Mouse (Mus musculus) heart, adult 8-10 months (tissue): ENCODE results near the gene Snx29. TPM values are rescaled to one million over a fixed set of nuclear protein-coding genes. Genes with fewer than 3 reads are reported as not detected.

Source experiments
- DNase-seq: peaks from one replicate; pipeline ENCODE4 v3.0.0; 2022; ENCODE audit warnings: low spot score
- total RNA-seq, 4 experiments: library from RNA; stranded (reverse); gene quantifications; 2 replicates each; pipeline ENCODE4 v1.2.4; 2022

Snx29 gene
- total RNA-seq, 4 experiments from 2014 or later, result 9.4 to 12.3 (median 10.8) TPM

- no peak for DNase-seq
These were observed 405.4 kb downstream of the Snx29 start for GRCm38 (mm10) chr16:11728131-11728530.

GRCm38 (mm10) chr16:11728627-11729026, 405.9 kb downstream of the Snx29 start:
- no peak for DNase-seq

GRCm38 (mm10) chr16:11729111-11729510, 406.4 kb downstream of the Snx29 start:
- DNase-seq, result no peak

DNA sequence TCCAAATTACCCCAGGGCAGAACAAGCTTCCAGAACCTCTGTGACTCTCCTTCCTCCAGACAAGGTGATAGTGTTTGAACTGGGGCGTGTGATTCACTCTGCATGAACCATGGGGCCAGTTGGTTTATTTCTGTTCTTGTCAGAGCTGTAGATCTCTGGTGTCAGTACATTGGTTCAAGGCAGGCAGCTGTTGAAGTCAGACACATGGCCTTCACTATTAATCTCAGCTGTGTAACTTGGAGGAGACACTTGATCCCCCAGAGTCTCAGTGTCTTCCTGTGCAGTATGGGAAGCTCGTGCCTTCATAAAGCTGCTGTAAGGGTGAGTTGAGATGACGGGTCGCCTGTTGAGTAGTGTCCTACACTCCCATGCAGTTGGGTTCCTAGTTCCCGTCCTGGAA, 407.1 kb downstream of the Snx29 start:
- DNase-seq, result no peak

GRCm38 (mm10) chr16:11731014-11731535, 408.4 kb downstream of the Snx29 start:
- no peak for DNase-seq

GRCm38 (mm10) chr16:11738341-11738740, 415.6 kb downstream of the Snx29 start:
- DNase-seq, result no peak

GRCm38 (mm10) chr16:11741951-11742350, 419.2 kb downstream of the Snx29 start:
- no peak for DNase-seq

- DNase-seq, result no peak
These were observed 419.6 kb downstream of the Snx29 start for GRCm38 (mm10) chr16:11742351-11742750.

GRCm38 (mm10) chr16:11743013-11743412, 420.3 kb downstream of the Snx29 start:
- DNase-seq, result no peak

DNA sequence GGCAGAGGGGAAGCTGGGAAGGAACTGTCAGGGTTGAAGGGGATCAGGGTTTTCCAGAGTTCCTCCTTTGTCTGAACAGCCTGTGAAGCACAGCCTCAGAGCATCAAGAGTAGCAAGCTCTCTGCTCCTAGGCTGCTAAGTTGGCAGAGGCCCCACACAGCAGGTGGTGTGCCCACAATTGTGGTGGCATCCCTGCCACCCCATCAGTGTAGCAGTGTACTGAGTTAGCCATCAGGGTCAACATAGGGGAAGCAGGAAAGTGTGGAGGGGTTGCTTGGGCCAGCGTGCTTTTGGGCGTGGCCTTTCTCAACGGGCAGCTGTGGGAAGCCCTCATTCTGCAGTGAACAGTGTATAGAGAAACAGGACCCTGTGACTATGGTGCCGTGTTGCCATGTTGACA, 421.0 kb downstream of the Snx29 start:
- no peak for DNase-seq

GRCm38 (mm10) chr16:11746036-11746435, 423.3 kb downstream of the Snx29 start:
- no peak for DNase-seq

GRCm38 (mm10) chr16:11747867-11748266, 425.2 kb downstream of the Snx29 start:
- no peak for DNase-seq

- DNase-seq, result no peak
These were observed 426.4 kb downstream of the Snx29 start for GRCm38 (mm10) chr16:11749111-11749510.

DNA sequence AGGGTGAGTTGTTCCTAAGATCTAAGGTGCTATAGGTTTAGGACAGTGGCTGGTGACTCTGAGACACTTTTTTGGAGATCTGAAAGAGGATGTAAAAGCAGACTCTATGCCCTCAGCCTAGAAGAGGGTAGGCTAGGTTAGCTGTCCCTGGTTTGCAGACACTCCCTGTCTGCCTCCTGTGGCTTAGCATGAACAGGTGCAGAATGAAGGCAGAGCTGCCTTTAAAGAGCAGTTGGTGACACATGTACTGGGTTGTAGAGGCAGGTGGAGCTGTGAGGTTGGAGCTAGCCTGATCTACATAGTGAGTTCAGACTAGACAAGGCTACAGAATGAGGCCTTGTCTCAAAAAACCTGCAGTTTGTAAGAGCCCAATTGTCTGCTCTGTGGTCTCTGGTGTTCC, 427.9 kb downstream of the Snx29 start:
- no peak for DNase-seq

DNA sequence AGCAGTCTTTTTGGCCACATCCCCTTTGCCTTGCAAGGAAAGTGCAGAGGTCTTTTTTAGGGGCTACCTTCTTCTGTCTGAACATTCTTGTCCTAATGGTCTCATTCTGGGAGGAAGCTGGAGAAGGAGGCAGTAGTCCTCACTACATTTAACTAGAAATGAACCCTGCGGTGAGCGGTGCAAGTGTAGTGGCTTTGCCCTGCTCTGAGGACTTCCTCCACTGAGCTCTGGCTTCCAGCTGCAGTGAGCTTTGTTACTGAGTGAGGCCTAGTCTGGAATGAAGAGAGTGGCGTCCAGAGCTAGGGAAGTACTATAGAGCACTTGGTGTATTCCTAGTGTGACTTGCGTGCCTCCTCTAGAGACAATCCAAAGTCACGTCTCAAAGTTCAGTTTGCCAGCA, 429.8 kb downstream of the Snx29 start:
- DNase-seq, result no peak

DNA sequence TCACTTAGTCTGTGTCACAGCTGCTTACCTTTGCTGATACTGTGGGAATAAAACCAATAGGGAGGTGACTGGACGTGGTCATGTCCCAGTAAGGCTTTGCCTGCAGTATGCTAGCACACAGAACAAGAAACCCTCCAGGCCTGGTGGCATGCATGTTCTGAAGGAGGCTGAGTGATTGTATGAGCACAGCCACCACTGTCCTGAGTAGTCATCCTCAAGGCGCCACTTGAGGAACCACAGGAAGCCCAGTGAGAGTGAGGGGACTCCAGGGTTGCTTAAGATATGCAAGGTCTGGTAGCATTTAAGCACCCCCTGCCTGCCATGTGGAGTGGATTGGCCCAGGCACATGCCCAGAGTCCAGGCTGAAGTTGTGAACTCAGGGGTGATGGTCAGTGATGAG, 430.8 kb downstream of the Snx29 start:
- no peak for DNase-seq

GRCm38 (mm10) chr16:11754136-11754535, 431.4 kb downstream of the Snx29 start:
- DNase-seq, result no peak

DNA sequence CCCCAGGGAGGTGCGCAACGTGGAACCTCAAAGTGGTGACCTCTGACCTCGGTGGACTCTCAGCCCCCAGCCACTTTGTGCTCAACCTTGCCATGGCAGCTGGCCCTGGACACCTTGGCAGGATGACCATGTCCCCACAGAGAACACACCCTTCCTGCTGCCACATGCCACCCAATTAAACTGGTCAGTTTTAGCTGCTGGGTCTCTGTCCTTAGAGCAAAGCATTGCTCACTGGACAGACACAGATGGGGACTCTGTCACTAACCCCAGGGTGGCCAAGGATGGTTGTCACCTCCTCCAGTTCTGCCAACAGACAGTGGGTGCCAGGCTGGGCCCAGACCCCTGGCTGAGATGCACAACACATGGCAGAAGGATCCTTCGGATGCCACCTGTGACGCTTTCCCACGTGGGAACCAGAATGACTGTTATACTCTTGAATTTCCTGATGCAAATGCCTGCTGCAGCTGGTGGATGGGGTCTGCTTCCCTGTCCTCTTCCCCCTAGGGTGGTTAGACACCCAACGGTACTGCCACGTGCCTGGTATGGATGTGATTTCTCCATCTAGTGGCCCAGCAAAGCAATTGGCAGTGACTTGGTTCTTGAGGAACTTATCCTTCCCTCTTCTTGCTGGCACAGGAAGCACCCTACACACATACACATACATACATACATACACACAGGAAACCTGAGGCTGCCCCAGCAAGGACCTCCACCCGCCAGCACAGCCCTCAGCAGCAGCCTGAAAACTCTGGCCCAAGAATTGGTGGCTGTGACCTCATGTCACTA, 432.8 kb downstream of the Snx29 start:
- no peak for DNase-seq

DNA sequence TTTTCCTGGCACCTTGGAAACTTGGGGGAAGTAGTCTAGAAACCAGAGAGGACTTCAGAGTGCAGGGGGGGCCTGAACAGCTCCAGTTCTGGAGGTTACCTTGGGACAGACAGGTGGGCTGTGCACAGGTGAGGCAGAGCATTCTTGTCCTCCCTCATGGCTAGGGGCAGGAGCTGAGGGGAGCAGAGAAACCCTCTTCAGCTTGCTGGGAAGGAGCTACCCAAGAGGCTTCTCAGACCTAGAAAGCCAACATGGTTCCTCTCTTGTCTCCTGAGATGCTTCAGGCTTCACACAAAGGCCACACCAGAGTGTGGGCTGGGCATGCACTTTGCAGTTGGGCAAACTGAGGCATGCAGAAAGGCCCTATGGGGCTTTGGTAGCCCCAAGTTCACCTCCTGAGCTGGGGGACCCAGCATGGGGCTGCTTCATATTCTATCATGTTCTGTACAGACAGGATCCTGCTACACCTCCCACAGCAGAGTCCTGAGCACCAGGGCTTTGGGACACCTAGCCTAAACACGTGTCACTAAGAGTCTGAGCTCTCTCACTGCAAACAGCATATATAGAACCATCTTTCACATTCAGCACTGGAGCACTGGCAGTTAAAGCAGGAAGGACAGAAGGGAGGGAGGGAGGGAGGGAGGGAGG, 434.0 kb downstream of the Snx29 start:
- no peak for DNase-seq

GRCm38 (mm10) chr16:11757471-11757870, 434.8 kb downstream of the Snx29 start:
- no peak for DNase-seq

DNA sequence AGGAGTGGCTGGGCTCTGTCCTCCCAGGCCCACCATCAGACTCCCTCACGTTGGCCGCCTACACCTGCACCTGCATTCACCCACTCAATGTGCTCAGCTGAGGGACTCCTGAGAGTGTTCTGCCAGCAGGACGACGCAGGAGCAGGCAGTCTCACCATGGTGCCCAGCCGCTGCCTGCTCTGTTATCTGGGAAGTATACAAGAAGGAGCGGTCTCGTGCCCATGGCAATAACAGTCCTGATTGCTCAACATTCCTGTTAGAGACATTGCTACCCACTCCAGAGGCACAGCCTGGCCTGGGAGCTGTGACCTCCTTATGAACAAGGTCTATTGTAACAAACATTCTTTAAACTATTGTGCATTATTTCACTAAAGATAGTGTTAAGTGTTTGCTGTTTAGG, 435.2 kb downstream of the Snx29 start:
- no peak for DNase-seq

DNA sequence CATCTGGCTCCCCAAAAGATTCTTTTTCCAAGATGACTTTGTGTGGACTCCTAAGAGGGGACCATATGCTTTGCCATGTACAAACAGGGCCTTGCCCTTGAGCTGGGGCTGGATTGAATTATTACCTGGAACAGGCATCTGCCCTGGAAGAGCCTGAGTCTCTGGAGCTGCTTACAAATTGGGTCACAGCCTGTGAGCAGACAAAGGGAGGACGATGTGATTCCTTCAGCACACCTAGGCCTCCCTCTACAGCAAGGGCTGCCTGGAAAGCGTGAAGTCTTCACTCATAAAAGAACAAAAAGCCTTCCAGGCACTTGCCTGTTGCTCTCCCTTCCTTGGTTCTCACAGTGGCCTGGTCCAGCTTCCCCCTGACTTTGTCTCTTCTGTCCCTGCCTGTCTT, 449.6 kb downstream of the Snx29 start:
- no peak for DNase-seq

- no peak for DNase-seq
These were observed 451.6 kb downstream of the Snx29 start for GRCm38 (mm10) chr16:11774321-11774720.
